10 mouse cellular contexts compared by ENCODE assay signal in the genomic region with DNA sequence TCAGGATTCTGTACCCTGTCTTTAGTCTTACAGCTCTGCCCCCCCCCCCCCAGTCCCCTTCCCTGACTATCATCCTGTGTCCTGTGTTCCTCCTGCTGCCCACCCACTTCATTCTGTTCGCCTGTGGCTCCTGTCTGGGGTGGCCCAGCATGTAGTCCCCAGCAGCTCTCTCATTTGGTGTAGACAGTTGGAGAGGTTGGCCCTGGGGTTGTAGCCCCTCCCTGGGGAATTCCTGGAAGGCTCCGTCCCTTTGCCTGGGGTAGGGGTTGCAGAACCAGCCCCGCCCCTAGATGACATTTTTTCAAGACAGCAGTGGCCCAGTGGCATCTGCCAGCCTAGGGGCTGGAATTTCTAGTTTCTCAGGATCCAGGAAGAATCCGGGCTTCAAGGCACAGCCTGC. TPM values are rescaled to one million over a fixed set of nuclear protein-coding genes. Genes with fewer than 3 reads are reported as not detected.
DNase-seq lines count a peak whose midpoint lies in the region; ATAC-seq and TF ChIP-seq lines count a peak whose summit lies in the region.
"Had no signal": no experiment of that assay in that cellular context is flagged by ENCODE, and none has a peak within 500 bp of the region (broad histone marks: within the 10 kb centered on the region; RNA-seq: fewer than 3 reads in every experiment).

No protein-coding gene starts in this region.

- no peak for TF ChIP-seq CTCF in thymus, adult 2 months (IDR thresholded peaks at IDR 0.05; ENCODE audit: borderline replicate concordance, control insufficient read depth, extremely low read depth, insufficient read depth, low read length, poor library complexity)

- DNase-seq in cerebellum, adult 11-12 months = peak; percentile 60
- no peak for DNase-seq in cerebellum, postnatal 10 days
- DNase-seq in thymus, adult 2 months = no peak
- no peak for DNase-seq in thymus, postnatal 36 days
- DNase-seq in frontal cortex, postnatal 10 days (ENCODE audit: low spot score in 2 of 2) = no peak
- DNase-seq: spleen, adult 18-20 months had no signal

- TF ChIP-seq POLR2A in thymus, adult 2 months (IDR thresholded peaks at IDR 0.05; ENCODE audit: control insufficient read depth, extremely low read depth, insufficient read depth, low read length, poor library complexity) = no peak

- no peak for ATAC-seq in liver, embryonic 15.5 days (ENCODE audit: insufficient read depth)
- ATAC-seq in activated CD4-positive, CD25-positive, alpha-beta regulatory T cell, adult 4 months = no peak
- no peak for ATAC-seq in granulocyte monocyte progenitor cell, adult 5-6 weeks (replicated peaks; ENCODE audit: poor library complexity, severe bottlenecking)

- WGBS in thymus, adult 2 months = 35% methylated on average over 4 of the region's 4 CpGs
- WGBS in liver, embryonic 15.5 days (ENCODE audit: insufficient replicate concordance) = 20% methylated on average over 4 of the region's 4 CpGs

- peaks cover 28% of the 10 kb centered on the region for H3K4me1 ChIP-seq in thymus, adult 2 months (replicated peaks; ENCODE audit: control insufficient read depth, insufficient read depth, low read length)
- H3K4me1 ChIP-seq in liver, embryonic 15.5 days (replicated peaks) = peaks cover 86% of the 10 kb centered on the region

- H3K9me3 ChIP-seq in liver, embryonic 15.5 days (replicated peaks) = no peaks in the 10 kb centered on the region

- peak overlapping the region; percentile 97 for H3K4me2 ChIP-seq in liver, embryonic 15.5 days

- peak overlapping the region; percentile 100 for H3K9ac ChIP-seq in liver, embryonic 15.5 days

- peak overlapping the region; percentile 64 for H3K4me3 ChIP-seq in thymus, adult 2 months (ENCODE audit: control insufficient read depth, insufficient read depth, low read length)
- peak overlapping the region; percentile 97 for H3K4me3 ChIP-seq in liver, embryonic 15.5 days (replicated peaks)

- H3K36me3 ChIP-seq in thymus, adult 2 months (ENCODE audit: control insufficient read depth, insufficient read depth, low read length) = no peaks in the 10 kb centered on the region
- H3K36me3 ChIP-seq in liver, embryonic 15.5 days (replicated peaks) = peaks cover 37% of the 10 kb centered on the region

- no peak overlapping the region for H3K27ac ChIP-seq in thymus, adult 2 months (ENCODE audit: control insufficient read depth, insufficient read depth, low read length)
- peak overlapping the region; percentile 96 for H3K27ac ChIP-seq in liver, embryonic 15.5 days (replicated peaks)

- no peaks in the 10 kb centered on the region for H3K27me3 ChIP-seq in thymus, adult 2 months (ENCODE audit: control insufficient read depth, insufficient read depth, low read length)
- no peaks in the 10 kb centered on the region for H3K27me3 ChIP-seq in liver, embryonic 15.5 days

RNA-seq across cellular contexts. Expression of a gene that starts 0.9 kb away (rescaled TPM):
- 65.3 and 85.5 TPM in 2 replicates for polyA plus RNA-seq in thymus, adult 2 months (2012; rRNA removed)
- polyA plus RNA-seq in liver, embryonic 15.5 days (2015; fragmentation: Nextera tagmentation; extraction: Ambion mirVana) = 15.0 and 16.5 TPM in 2 replicates
- polyA plus RNA-seq in activated CD4-positive, CD25-positive, alpha-beta regulatory T cell, adult 4 months (2017; shearing (Covaris generic)) = 1 to 10 TPM; 1.2 TPM
- total RNA-seq in granulocyte monocyte progenitor cell, adult 5-6 weeks (2014; fragmentation: Nextera tagmentation) = 12.0 and 17.5 TPM in 2 replicates
- 10.8 and 11.5 TPM in 2 replicates for total RNA-seq in granulocyte monocyte progenitor cell, adult 5-6 weeks (2017)

RNA-seq across cellular contexts. Expression of a gene that starts 7.4 kb away (rescaled TPM):
- polyA plus RNA-seq in thymus, adult 2 months (2012; rRNA removed) = 12.7 TPM in 2 replicates
- polyA plus RNA-seq in liver, embryonic 15.5 days (2015; fragmentation: Nextera tagmentation; extraction: Ambion mirVana) = 2.3 and 2.9 TPM in 2 replicates
- 1 to 10 TPM in 1 of 2 experiments, not detected in 1; 2.1 TPM for polyA plus RNA-seq in activated CD4-positive, CD25-positive, alpha-beta regulatory T cell, adult 4 months (2017; shearing (Covaris generic))
- not detected in 2 replicates for total RNA-seq in granulocyte monocyte progenitor cell, adult 5-6 weeks (2014; fragmentation: Nextera tagmentation)
- 0.10 and 0.26 TPM in 2 replicates for total RNA-seq in granulocyte monocyte progenitor cell, adult 5-6 weeks (2017)

RNA-seq across cellular contexts. Expression of a gene that starts 7.9 kb away (rescaled TPM):
- polyA plus RNA-seq in thymus, adult 2 months (2012; rRNA removed) = 199 and 209 TPM in 2 replicates
- 22.3 and 22.6 TPM in 2 replicates for polyA plus RNA-seq in liver, embryonic 15.5 days (2015; fragmentation: Nextera tagmentation; extraction: Ambion mirVana)
- 10 to 100 TPM; 18.7 to 20.6 TPM for polyA plus RNA-seq in activated CD4-positive, CD25-positive, alpha-beta regulatory T cell, adult 4 months (2017; shearing (Covaris generic))
- 19.1 and 43.4 TPM in 2 replicates for total RNA-seq in granulocyte monocyte progenitor cell, adult 5-6 weeks (2014; fragmentation: Nextera tagmentation)
- 29.8 and 35.5 TPM in 2 replicates for total RNA-seq in granulocyte monocyte progenitor cell, adult 5-6 weeks (2017)

RNA-seq across cellular contexts. Expression of a gene that starts 15.1 kb away (rescaled TPM):
- 0.70 and 0.82 TPM in 2 replicates for polyA plus RNA-seq in thymus, adult 2 months (2012; rRNA removed)
- not detected in 2 replicates for polyA plus RNA-seq in liver, embryonic 15.5 days (2015; fragmentation: Nextera tagmentation; extraction: Ambion mirVana)
- polyA plus RNA-seq in activated CD4-positive, CD25-positive, alpha-beta regulatory T cell, adult 4 months (2017; shearing (Covaris generic)) = not detected
- total RNA-seq in granulocyte monocyte progenitor cell, adult 5-6 weeks (2014; fragmentation: Nextera tagmentation) = not detected in 2 replicates
- not detected in 2 replicates for total RNA-seq in granulocyte monocyte progenitor cell, adult 5-6 weeks (2017)
- total RNA-seq: common myeloid progenitor, adult 5-6 weeks had no signal

RNA-seq across cellular contexts. Expression of a gene that starts 20.1 kb away (rescaled TPM):
- 181 and 201 TPM in 2 replicates for polyA plus RNA-seq in thymus, adult 2 months (2012; rRNA removed)
- 127 and 147 TPM in 2 replicates for polyA plus RNA-seq in liver, embryonic 15.5 days (2015; fragmentation: Nextera tagmentation; extraction: Ambion mirVana)
- 10 to 100 TPM; 19.3 to 20.1 TPM for polyA plus RNA-seq in activated CD4-positive, CD25-positive, alpha-beta regulatory T cell, adult 4 months (2017; shearing (Covaris generic))
- total RNA-seq in granulocyte monocyte progenitor cell, adult 5-6 weeks (2014; fragmentation: Nextera tagmentation) = 14.8 and 17.0 TPM in 2 replicates
- total RNA-seq in granulocyte monocyte progenitor cell, adult 5-6 weeks (2017) = 13.5 and 15.3 TPM in 2 replicates
